Mouse (Mus musculus) heart, embryonic 13.5 days (tissue): Measurements from ENCODE around the gene 3110070M22Rik. TPM values are rescaled to one million over a fixed set of nuclear protein-coding genes. Genes with fewer than 3 reads are reported as not detected.
"Not testable (repeated sequence)": the region's sequence is repeated elsewhere in the genome, so short reads cannot be mapped to it uniquely, and the experiment has no call there.

Experiments used
- ATAC-seq: fragments of 200-750 bp; cut with Nextera tagmentation; 2 replicates; pipeline ENCODE4 v1.8.0; 2017; ENCODE audit warnings: moderate TSS enrichment; ENCODE audit not compliant: insufficient number of reproducible peaks, low FRiP score, low TSS enrichment; ENCODE audit errors: extremely low read depth
- H3K27ac ChIP-seq: fragments of 300-500 bp; sonication (generic); replicated peaks from 2 replicates; pipeline ENCODE4 v1.5.1; 2015; ENCODE audit warnings: moderate library complexity, mild to moderate bottlenecking, inconsistent platforms
- H3K27me3 ChIP-seq: fragments of 300-500 bp; sonication (generic); replicated peaks from 2 replicates; pipeline ENCODE4 v1.6.1; 2015; ENCODE audit warnings: mild to moderate bottlenecking, inconsistent platforms
- H3K36me3 ChIP-seq: fragments of 300-500 bp; sonication (generic); 2 replicates; pipeline ENCODE4 v1.6.1; 2015; ENCODE audit warnings: mild to moderate bottlenecking, inconsistent platforms
- H3K4me1 ChIP-seq: fragments of 300-500 bp; sonication (generic); 2 replicates; pipeline ENCODE4 v1.6.1; 2015; ENCODE audit warnings: inconsistent platforms
- H3K4me2 ChIP-seq: fragments of 300-500 bp; sonication (generic); 2 replicates; pipeline ENCODE4 v1.6.1; 2015; ENCODE audit warnings: inconsistent platforms, mild to moderate bottlenecking, moderate library complexity
- H3K4me3 ChIP-seq: fragments of 300-500 bp; sonication (generic); 2 replicates; pipeline ENCODE4 v1.5.1; 2015; ENCODE audit warnings: moderate library complexity, mild to moderate bottlenecking, inconsistent platforms
- H3K9ac ChIP-seq: fragments of 300-500 bp; sonication (generic); 2 replicates; pipeline ENCODE4 v1.6.1; 2015; ENCODE audit warnings: inconsistent platforms, mild to moderate bottlenecking, moderate library complexity
- H3K9me3 ChIP-seq: fragments of 300-500 bp; sonication (generic); 2 replicates; pipeline ENCODE4 v1.6.1; 2016; ENCODE audit warnings: inconsistent platforms
- WGBS: fragments of 180-500 bp; shearing (Covaris S2); methylation state at CpG from one replicate; pipeline ENCODE4 v1.1.7; 2015; ENCODE audit warnings: mixed read lengths; 5-methylcytosine and 5-hydroxymethylcytosine counted together
- polyA plus RNA-seq: library from polyadenylated mRNA; unstranded; fragments of >200 nt; fragmentation: Nextera tagmentation; extraction: Ambion mirVana; gene quantifications from 2 replicates; pipeline ENCODE4 v1.2.1, GENCODE M21; 2015

The 3110070M22Rik gene
- polyA plus RNA-seq, result 0.84 and 0.90 TPM in 2 replicates

- Histone ChIP-seq H3K4me1 (no peaks in the 10 kb centered on the region), H3K36me3 (peaks cover 39% of the 10 kb centered on the region), H3K27ac (peak within 1 kb of the TSS; percentile 1; the same call in 1 of the 2 replicates), H3K4me2 (peak within 1 kb of the TSS; percentile 52), H3K4me3 (no peak within 1 kb of the TSS), H3K9ac (peak within 1 kb of the TSS; percentile 37), H3K9me3 (peaks cover 19% of the 10 kb centered on the region), H3K27me3 (no peaks in the 10 kb centered on the region)
- ATAC-seq, result no peak
- 71% methylated on average over 87 of the region's 87 CpGs for WGBS
Measured at GRCm38 (mm10) chr13:119487880-119488580, at the start of gene 3110070M22Rik, which contains the start of gene Tmem267. 3110070M22Rik (minus strand) TSS chr13:119488383. Tmem267 (plus strand) TSS chr13:119488039.

GRCm38 (mm10) chr13:119494938-119495337 is 6.8 kb upstream of the 3110070M22Rik start:
- not testable (repeated sequence) for H3K4me2 ChIP-seq, H3K27ac ChIP-seq, H3K4me3 ChIP-seq, H3K9ac ChIP-seq, H3K36me3 ChIP-seq, H3K27me3 ChIP-seq, H3K4me1 ChIP-seq
- 87% methylated on average over 13 of the region's 22 CpGs for WGBS
- peaks cover 22% of the 10 kb centered on the region for H3K9me3 ChIP-seq
- ATAC-seq, result 0 out of 2 replicates have a peak, but pooled peaks have one; percentile 28

- not testable (repeated sequence) for H3K9ac ChIP-seq, H3K4me2 ChIP-seq, H3K27ac ChIP-seq, H3K4me3 ChIP-seq, H3K36me3 ChIP-seq, H3K4me1 ChIP-seq, ATAC-seq, H3K27me3 ChIP-seq
- 83% methylated on average over 10 of the region's 10 CpGs for WGBS
- H3K9me3 ChIP-seq, result peaks cover 24% of the 10 kb centered on the region
Measured at GRCm38 (mm10) chr13:119492083-119492482, 3.9 kb upstream of the 3110070M22Rik start.

- H3K4me3 ChIP-seq, result no peak overlapping the region
- H3K4me2 ChIP-seq, result peak overlapping the region; percentile 52
- no peak for ATAC-seq
- no peak overlapping the region for H3K27ac ChIP-seq
- peaks cover 19% of the 10 kb centered on the region for H3K9me3 ChIP-seq
- peaks cover 45% of the 10 kb centered on the region for H3K36me3 ChIP-seq
- WGBS, result 61% methylated on average over 7 of the region's 7 CpGs
- H3K4me1 ChIP-seq, result no peaks in the 10 kb centered on the region
- no peak overlapping the region for H3K9ac ChIP-seq
- no peaks in the 10 kb centered on the region for H3K27me3 ChIP-seq
Measured at GRCm38 (mm10) chr13:119487354-119487753, 829 bp downstream of the 3110070M22Rik start.

GRCm38 (mm10) chr13:119477789-119478188 is 10.4 kb downstream of the 3110070M22Rik start:
- Histone ChIP-seq H3K4me3 (no peak overlapping the region), H3K27ac (no peak overlapping the region), H3K9me3 (no peaks in the 10 kb centered on the region), H3K9ac (no peak overlapping the region), H3K36me3 (peaks cover 87% of the 10 kb centered on the region), H3K4me1 (no peaks in the 10 kb centered on the region), H3K4me2 (no peak overlapping the region), H3K27me3 (no peaks in the 10 kb centered on the region)
- no peak for ATAC-seq
- WGBS, result 82% methylated on average over 2 of the region's 2 CpGs

GRCm38 (mm10) chr13:119476631-119477030 is 11.6 kb downstream of the 3110070M22Rik start:
- H3K27ac ChIP-seq, result no peak overlapping the region
- no peak overlapping the region for H3K4me2 ChIP-seq
- no peaks in the 10 kb centered on the region for H3K9me3 ChIP-seq
- no peaks in the 10 kb centered on the region for H3K4me1 ChIP-seq
- H3K4me3 ChIP-seq, result no peak overlapping the region
- WGBS, result 50% methylated on average over 9 of the region's 9 CpGs
- ATAC-seq, result no peak
- H3K36me3 ChIP-seq, result peaks cover 90% of the 10 kb centered on the region
- H3K9ac ChIP-seq, result no peak overlapping the region
- no peaks in the 10 kb centered on the region for H3K27me3 ChIP-seq

- H3K4me2 ChIP-seq, result peak within 1 kb of the TSS; percentile 82
- WGBS, result 6% methylated on average over 57 of the region's 57 CpGs
- no peaks in the 10 kb centered on the region for H3K9me3 ChIP-seq
- H3K4me3 ChIP-seq, result peak within 1 kb of the TSS; percentile 83
- H3K27me3 ChIP-seq, result no peaks in the 10 kb centered on the region
- peaks cover 14% of the 10 kb centered on the region for H3K4me1 ChIP-seq
- H3K36me3 ChIP-seq, result peaks cover 41% of the 10 kb centered on the region
- H3K9ac ChIP-seq, result peak within 1 kb of the TSS; percentile 93
- ATAC-seq, result peak; percentile 75
- peak within 1 kb of the TSS; percentile 73 for H3K27ac ChIP-seq
Measured at GRCm38 (mm10) chr13:119462596-119463560, 25.3 kb downstream of the 3110070M22Rik start, which contains the start of gene 4833420G17Rik. 4833420G17Rik (plus strand) TSS chr13:119462768.

GRCm38 (mm10) chr13:119461900-119462595 is 26.1 kb downstream of the 3110070M22Rik start:
- Histone ChIP-seq H3K27me3 (no peaks in the 10 kb centered on the region), H3K36me3 (peaks cover 36% of the 10 kb centered on the region), H3K4me2 (peak overlapping the region; percentile 82), H3K27ac (peak overlapping the region; percentile 73), H3K9ac (peak overlapping the region; percentile 93), H3K4me3 (peak overlapping the region; percentile 83), H3K4me1 (peaks cover 14% of the 10 kb centered on the region), H3K9me3 (no peaks in the 10 kb centered on the region)
- WGBS, result 6% methylated on average over 10 of the region's 10 CpGs
- ATAC-seq, result no peak

GRCm38 (mm10) chr13:119456342-119456741 is 31.8 kb downstream of the 3110070M22Rik start:
- Histone ChIP-seq H3K9ac (no peak overlapping the region), H3K36me3 (peaks cover 60% of the 10 kb centered on the region), H3K4me2 (no peak overlapping the region), H3K27me3 (no peaks in the 10 kb centered on the region), H3K27ac (no peak overlapping the region), H3K4me3 (no peak overlapping the region), H3K4me1 (no peaks in the 10 kb centered on the region), H3K9me3 (no peaks in the 10 kb centered on the region)
- ATAC-seq, result no peak
- WGBS, result 84% methylated on average over 7 of the region's 7 CpGs

GRCm38 (mm10) chr13:119455082-119455481 is 33.1 kb downstream of the 3110070M22Rik start:
- Histone ChIP-seq H3K27ac (no peak overlapping the region), H3K4me3 (no peak overlapping the region), H3K4me1 (no peaks in the 10 kb centered on the region), H3K9ac (no peak overlapping the region), H3K4me2 (no peak overlapping the region), H3K36me3 (peaks cover 72% of the 10 kb centered on the region), H3K9me3 (no peaks in the 10 kb centered on the region), H3K27me3 (no peaks in the 10 kb centered on the region)
- ATAC-seq, result no peak

GRCm38 (mm10) chr13:119453563-119453962 is 34.6 kb downstream of the 3110070M22Rik start:
- H3K27me3 ChIP-seq, result no peaks in the 10 kb centered on the region
- ATAC-seq, result no peak
- peaks cover 71% of the 10 kb centered on the region for H3K36me3 ChIP-seq
- H3K4me1 ChIP-seq, result no peaks in the 10 kb centered on the region
- no peak overlapping the region for H3K4me2 ChIP-seq
- H3K9ac ChIP-seq, result no peak overlapping the region
- 90% methylated on average over 4 of the region's 4 CpGs for WGBS
- H3K9me3 ChIP-seq, result no peaks in the 10 kb centered on the region
- H3K27ac ChIP-seq, result no peak overlapping the region
- H3K4me3 ChIP-seq, result no peak overlapping the region
